Mouse (Mus musculus): ENCODE measurements around the gene Pdia5. TPM values are rescaled to one million over a fixed set of nuclear protein-coding genes. Genes with fewer than 3 reads are reported as not detected.

Gene Pdia5
- polyA plus RNA-seq, 1 experiment from 2014 or later = 24.4 TPM

- Histone ChIP-seq H3K9ac (ENCODE audit: low read depth, low read length) (no peak overlapping the region), H3K27ac (ENCODE audit: low read depth, low read length) (no peak overlapping the region), H3K36me3 (ENCODE audit: control insufficient read depth, insufficient read depth) (no peaks in the 10 kb centered on the region), H3K27me3 (replicated peaks; ENCODE audit: control insufficient read depth, insufficient read depth, low read length) (no peaks in the 10 kb centered on the region), H3K4me2 (replicated peaks; ENCODE audit: low read depth) (no peak overlapping the region), H3K4me1 (replicated peaks; ENCODE audit: control insufficient read depth, insufficient read depth, low read length) (no peaks in the 10 kb centered on the region), H3K4me3 (ENCODE audit: low read depth, low read length) (no peak overlapping the region), H3K9me3 (ENCODE audit: control insufficient read depth) (no peaks in the 10 kb centered on the region)
- no peak for ATAC-seq
- TF ChIP-seq CTCF (IDR thresholded peaks at IDR 0.05; ENCODE audit: low read depth) = no peak
- WGBS = 96% methylated on average over 14 of the region's 14 CpGs
Observed at GRCm38 (mm10) chr16:35472569-35473275, 18.0 kb downstream of the Pdia5 start.

GRCm38 (mm10) chr16:35471841-35472568 is 18.7 kb downstream of the Pdia5 start:
- no peak overlapping the region for H3K4me2 ChIP-seq (replicated peaks; ENCODE audit: low read depth)
- H3K9me3 ChIP-seq (ENCODE audit: control insufficient read depth) = no peaks in the 10 kb centered on the region
- no peak for ATAC-seq
- no peaks in the 10 kb centered on the region for H3K4me1 ChIP-seq (replicated peaks; ENCODE audit: control insufficient read depth, insufficient read depth, low read length)
- no peaks in the 10 kb centered on the region for H3K36me3 ChIP-seq (ENCODE audit: control insufficient read depth, insufficient read depth)
- 79% methylated on average over 17 of the region's 17 CpGs for WGBS
- H3K4me3 ChIP-seq (ENCODE audit: low read depth, low read length) = no peak overlapping the region
- H3K27me3 ChIP-seq (replicated peaks; ENCODE audit: control insufficient read depth, insufficient read depth, low read length) = no peaks in the 10 kb centered on the region
- no peak for TF ChIP-seq CTCF (IDR thresholded peaks at IDR 0.05; ENCODE audit: low read depth)
- H3K27ac ChIP-seq (ENCODE audit: low read depth, low read length) = no peak overlapping the region
- H3K9ac ChIP-seq (ENCODE audit: low read depth, low read length) = no peak overlapping the region

GRCm38 (mm10) chr16:35470983-35471382 is 19.7 kb downstream of the Pdia5 start:
- H3K9me3 ChIP-seq (ENCODE audit: control insufficient read depth) = no peaks in the 10 kb centered on the region
- no peak overlapping the region for H3K27ac ChIP-seq (ENCODE audit: low read depth, low read length)
- H3K36me3 ChIP-seq (ENCODE audit: control insufficient read depth, insufficient read depth) = no peaks in the 10 kb centered on the region
- TF ChIP-seq CTCF (IDR thresholded peaks at IDR 0.05; ENCODE audit: low read depth) = no peak
- no peaks in the 10 kb centered on the region for H3K4me1 ChIP-seq (replicated peaks; ENCODE audit: control insufficient read depth, insufficient read depth, low read length)
- no peaks in the 10 kb centered on the region for H3K27me3 ChIP-seq (replicated peaks; ENCODE audit: control insufficient read depth, insufficient read depth, low read length)
- H3K4me3 ChIP-seq (ENCODE audit: low read depth, low read length) = no peak overlapping the region
- no peak overlapping the region for H3K4me2 ChIP-seq (replicated peaks; ENCODE audit: low read depth)
- 82% methylated on average over 8 of the region's 8 CpGs for WGBS
- no peak overlapping the region for H3K9ac ChIP-seq (ENCODE audit: low read depth, low read length)
- no peak for ATAC-seq

- WGBS = 62% methylated on average over 8 of the region's 8 CpGs
- Histone ChIP-seq H3K9me3 (ENCODE audit: control insufficient read depth) (no peaks in the 10 kb centered on the region), H3K4me3 (ENCODE audit: low read depth, low read length) (no peak overlapping the region), H3K4me2 (replicated peaks; ENCODE audit: low read depth) (no peak overlapping the region), H3K27ac (ENCODE audit: low read depth, low read length) (no peak overlapping the region), H3K9ac (ENCODE audit: low read depth, low read length) (no peak overlapping the region), H3K27me3 (replicated peaks; ENCODE audit: control insufficient read depth, insufficient read depth, low read length) (no peaks in the 10 kb centered on the region), H3K4me1 (replicated peaks; ENCODE audit: control insufficient read depth, insufficient read depth, low read length) (no peaks in the 10 kb centered on the region), H3K36me3 (ENCODE audit: control insufficient read depth, insufficient read depth) (peaks cover 2% of the 10 kb centered on the region; the same call in 1 of the 2 replicates)
- no peak for TF ChIP-seq CTCF (IDR thresholded peaks at IDR 0.05; ENCODE audit: low read depth)
- ATAC-seq = no peak
Observed at GRCm38 (mm10) chr16:35470096-35470495, 20.6 kb downstream of the Pdia5 start.

GRCm38 (mm10) chr16:35469016-35469415 is 21.7 kb downstream of the Pdia5 start:
- Histone ChIP-seq H3K9me3 (ENCODE audit: control insufficient read depth) (no peaks in the 10 kb centered on the region), H3K4me1 (replicated peaks; ENCODE audit: control insufficient read depth, insufficient read depth, low read length) (no peaks in the 10 kb centered on the region), H3K27ac (ENCODE audit: low read depth, low read length) (no peak overlapping the region), H3K9ac (ENCODE audit: low read depth, low read length) (no peak overlapping the region), H3K27me3 (replicated peaks; ENCODE audit: control insufficient read depth, insufficient read depth, low read length) (no peaks in the 10 kb centered on the region), H3K36me3 (ENCODE audit: control insufficient read depth, insufficient read depth) (peaks cover 11% of the 10 kb centered on the region; the same call in 1 of the 2 replicates), H3K4me3 (ENCODE audit: low read depth, low read length) (no peak overlapping the region), H3K4me2 (replicated peaks; ENCODE audit: low read depth) (no peak overlapping the region)
- 82% methylated on average over 6 of the region's 6 CpGs for WGBS
- TF ChIP-seq CTCF (IDR thresholded peaks at IDR 0.05; ENCODE audit: low read depth) = no peak
- no peak for ATAC-seq

GRCm38 (mm10) chr16:35467044-35467443 is 23.6 kb downstream of the Pdia5 start:
- 80% methylated on average over 2 of the region's 2 CpGs for WGBS
- no peak overlapping the region for H3K27ac ChIP-seq (ENCODE audit: low read depth, low read length)
- TF ChIP-seq CTCF (IDR thresholded peaks at IDR 0.05; ENCODE audit: low read depth) = no peak
- no peak overlapping the region for H3K4me3 ChIP-seq (ENCODE audit: low read depth, low read length)
- ATAC-seq = no peak
- H3K9me3 ChIP-seq (ENCODE audit: control insufficient read depth) = no peaks in the 10 kb centered on the region
- H3K27me3 ChIP-seq (replicated peaks; ENCODE audit: control insufficient read depth, insufficient read depth, low read length) = no peaks in the 10 kb centered on the region
- H3K4me1 ChIP-seq (replicated peaks; ENCODE audit: control insufficient read depth, insufficient read depth, low read length) = no peaks in the 10 kb centered on the region
- H3K36me3 ChIP-seq (ENCODE audit: control insufficient read depth, insufficient read depth) = peaks cover 17% of the 10 kb centered on the region; the same call in 1 of the 2 replicates
- no peak overlapping the region for H3K9ac ChIP-seq (ENCODE audit: low read depth, low read length)
- H3K4me2 ChIP-seq (replicated peaks; ENCODE audit: low read depth) = no peak overlapping the region

Measured in intestine, postnatal 0 days (tissue).